25 mouse cellular contexts compared by ENCODE assay signal in the genomic region with DNA sequence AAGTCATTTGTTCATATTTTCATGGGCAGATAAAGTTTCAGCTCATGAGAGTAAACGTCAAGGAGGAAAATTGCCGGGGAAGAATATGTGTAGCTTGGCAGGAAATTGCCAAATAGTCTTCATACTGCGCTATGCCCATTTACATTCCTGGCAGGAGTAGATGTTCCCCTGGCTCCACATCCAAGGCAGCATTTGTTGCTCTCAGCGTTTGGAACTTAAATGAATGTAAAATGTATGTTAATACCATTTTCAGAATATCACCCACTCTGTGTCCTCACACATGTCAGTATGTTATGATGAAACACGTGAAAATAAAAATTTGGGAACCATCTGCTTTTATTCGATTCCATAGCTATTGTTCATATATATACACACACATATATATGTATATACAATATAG. TPM values are rescaled to one million over a fixed set of nuclear protein-coding genes. Genes with fewer than 3 reads are reported as not detected.
"Had no signal": no experiment of that assay in that cellular context is flagged by ENCODE, and none has a peak within 500 bp of the region (broad histone marks: within the 10 kb centered on the region; RNA-seq: fewer than 3 reads in every experiment).

No protein-coding gene starts in this region.

- H3K36me3 ChIP-seq: limb, embryonic 10.5 days; limb, embryonic 13.5 days; liver, embryonic 12.5 days; liver, embryonic 15.5 days; stomach, embryonic 15.5 days had no signal

- H3K9me3 ChIP-seq: limb, embryonic 10.5 days; limb, embryonic 13.5 days; liver, embryonic 12.5 days; liver, embryonic 15.5 days; stomach, embryonic 15.5 days had no signal

- H3K27me3 ChIP-seq: limb, embryonic 13.5 days; liver, embryonic 12.5 days; liver, embryonic 15.5 days; stomach, embryonic 15.5 days had no signal

- H3K4me3 ChIP-seq: limb, embryonic 10.5 days; limb, embryonic 13.5 days; liver, embryonic 12.5 days; liver, embryonic 15.5 days; stomach, embryonic 15.5 days had no signal

- H3K4me2 ChIP-seq: limb, embryonic 13.5 days; liver, embryonic 12.5 days; liver, embryonic 15.5 days; midbrain, embryonic 11.5 days; stomach, embryonic 15.5 days had no signal

- ATAC-seq: liver, embryonic 12.5 days had no signal

- H3K27ac ChIP-seq: limb, embryonic 10.5 days; limb, embryonic 13.5 days; liver, embryonic 12.5 days; liver, embryonic 15.5 days; stomach, embryonic 15.5 days had no signal

- H3K9ac ChIP-seq: limb, embryonic 13.5 days; liver, embryonic 12.5 days; liver, embryonic 15.5 days; stomach, embryonic 15.5 days had no signal

- H3K4me1 ChIP-seq: limb, embryonic 10.5 days; limb, embryonic 13.5 days; liver, embryonic 12.5 days; liver, embryonic 15.5 days; stomach, embryonic 15.5 days had no signal

- DNase-seq: kidney, adult 9 months; kidney, postnatal 14 days; kidney, postnatal 4 days; layer of hippocampus, adult 9-11 months; liver; lung, adult 2 months; lung, postnatal 14 days; lung, postnatal 4 days; midbrain, embryonic 14.5 days; retina, postnatal 1 day; right cerebral cortex, postnatal 25 days; spleen, adult 18-20 months; thymus, postnatal 25 days had no signal

RNA-seq across cellular contexts. Expression of gene Krtap19-4, which starts 2.0 kb away (rescaled TPM):
- polyA plus RNA-seq: kidney, embryonic 16.5 days; limb, embryonic 10.5 days; limb, embryonic 13.5 days; liver, embryonic 12.5 days; liver, embryonic 15.5 days; lung, adult 2 months; lung, embryonic 16.5 days; midbrain, embryonic 11.5 days; midbrain, embryonic 14.5 days; midbrain, postnatal 0 days; neural tube, embryonic 11.5 days; neural tube, embryonic 14.5 days; stomach, embryonic 15.5 days; thymus, postnatal 0 days had no signal

RNA-seq across cellular contexts. Expression of gene Krtap19-3, which starts 9.0 kb away (rescaled TPM):
- polyA plus RNA-seq: kidney, embryonic 16.5 days; limb, embryonic 10.5 days; limb, embryonic 13.5 days; liver, embryonic 12.5 days; liver, embryonic 15.5 days; lung, adult 2 months; lung, embryonic 16.5 days; midbrain, embryonic 11.5 days; midbrain, embryonic 14.5 days; midbrain, postnatal 0 days; neural tube, embryonic 11.5 days; neural tube, embryonic 14.5 days; stomach, embryonic 15.5 days; thymus, postnatal 0 days had no signal

RNA-seq across cellular contexts. Expression of gene Krtap19-5, which starts 9.4 kb away (rescaled TPM):
- polyA plus RNA-seq: kidney, embryonic 16.5 days; limb, embryonic 10.5 days; limb, embryonic 13.5 days; liver, embryonic 12.5 days; liver, embryonic 15.5 days; lung, adult 2 months; lung, embryonic 16.5 days; midbrain, embryonic 11.5 days; midbrain, embryonic 14.5 days; midbrain, postnatal 0 days; neural tube, embryonic 11.5 days; neural tube, embryonic 14.5 days; stomach, embryonic 15.5 days; thymus, postnatal 0 days had no signal

RNA-seq across cellular contexts. Expression of gene Krtap19-2, which starts 12.8 kb away (rescaled TPM):
- polyA plus RNA-seq: kidney, embryonic 16.5 days; limb, embryonic 10.5 days; limb, embryonic 13.5 days; liver, embryonic 12.5 days; liver, embryonic 15.5 days; lung, adult 2 months; lung, embryonic 16.5 days; midbrain, embryonic 11.5 days; midbrain, embryonic 14.5 days; midbrain, postnatal 0 days; neural tube, embryonic 11.5 days; neural tube, embryonic 14.5 days; stomach, embryonic 15.5 days; thymus, postnatal 0 days had no signal

RNA-seq across cellular contexts. Expression of gene Krtap19-1, which starts 17.7 kb away (rescaled TPM):
- polyA plus RNA-seq: kidney, embryonic 16.5 days; limb, embryonic 10.5 days; limb, embryonic 13.5 days; liver, embryonic 12.5 days; liver, embryonic 15.5 days; lung, adult 2 months; lung, embryonic 16.5 days; midbrain, embryonic 11.5 days; midbrain, embryonic 14.5 days; midbrain, postnatal 0 days; neural tube, embryonic 11.5 days; neural tube, embryonic 14.5 days; stomach, embryonic 15.5 days; thymus, postnatal 0 days had no signal
